Mouse (Mus musculus): ENCODE measurements at regions not wholly inside any gene's neighbourhood (a gene's known extent, or its start where the extent isn't known, plus 50 kb on each side); places are given as distances from the start of the nearest gene placed in this dataset.

DNA sequence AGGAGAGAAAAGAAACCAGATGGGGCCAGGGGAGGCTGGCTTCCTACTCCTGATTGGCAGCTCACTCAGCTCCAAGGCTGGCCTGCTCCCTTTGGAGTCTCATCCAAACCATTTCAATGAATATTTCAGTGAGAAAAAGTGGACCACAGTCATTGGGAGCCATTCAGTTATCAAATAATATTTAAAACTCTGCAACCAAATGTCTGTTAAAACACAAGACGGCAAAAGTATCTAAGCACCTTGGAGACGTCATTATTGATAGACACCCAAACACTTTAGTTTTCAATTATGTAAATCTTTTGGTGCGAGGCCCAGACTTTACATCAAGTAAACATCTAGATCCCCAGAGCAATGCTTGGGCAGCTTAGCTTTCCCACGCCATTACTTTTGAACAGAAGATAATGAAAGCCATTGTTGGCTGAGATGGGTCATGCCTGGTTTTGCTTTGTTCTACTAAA lies 268.1 kb upstream of the Dcn start:
- TF ChIP-seq CTCF (IDR thresholded peaks at IDR 0.05; ENCODE audit: low read depth, low read length): no peak
- TF ChIP-seq POLR2A (IDR thresholded peaks at IDR 0.05; ENCODE audit: extremely low read depth, insufficient read depth, low read length): no peak

All from liver, adult 2 months (tissue).